Mouse (Mus musculus): Measurements from ENCODE around the gene Gm11627. TPM values are rescaled to one million over a fixed set of nuclear protein-coding genes. Genes with fewer than 3 reads are reported as not detected.
"Not testable (repeated sequence)": the region's sequence is repeated elsewhere in the genome, so short reads cannot be mapped to it uniquely, and the experiment has no call there.

Gene Gm11627
- polyA plus RNA-seq, 1 experiment = not detected

- H3K4me1 ChIP-seq (ENCODE audit: control insufficient read depth, insufficient read depth, insufficient read length, low read length) = peaks cover 8% of the 10 kb centered on the region
- H3K4me3 ChIP-seq (ENCODE audit: insufficient read depth, low read depth, low read length) = peak within 1 kb of the TSS; percentile 86
- peak within 1 kb of the TSS; percentile 75 for H3K27ac ChIP-seq (replicated peaks; ENCODE audit: low read depth, low read length)
Observed at GRCm38 (mm10) chr11:102556031-102556715, 23.1 kb downstream of the Gm11627 start, which contains the start of gene Gpatch8. TSS of gene Gpatch8 (minus strand) at chr11:102556392.

- H3K4me3 ChIP-seq (ENCODE audit: insufficient read depth, low read depth, low read length) = peak overlapping the region; percentile 86
- H3K27ac ChIP-seq (replicated peaks; ENCODE audit: low read depth, low read length) = peak overlapping the region; percentile 75
- H3K4me1 ChIP-seq (ENCODE audit: control insufficient read depth, insufficient read depth, insufficient read length, low read length) = peaks cover 8% of the 10 kb centered on the region
Observed at GRCm38 (mm10) chr11:102555400-102556030, 23.7 kb downstream of the Gm11627 start.

- Histone ChIP-seq H3K27ac (replicated peaks; ENCODE audit: low read depth, low read length) (no peak overlapping the region), H3K4me3 (ENCODE audit: insufficient read depth, low read depth, low read length) (no peak overlapping the region)
Observed at GRCm38 (mm10) chr11:102552051-102552450, 27.2 kb downstream of the Gm11627 start.

GRCm38 (mm10) chr11:102551176-102551575, 28.1 kb downstream of the Gm11627 start:
- no peak overlapping the region for H3K4me3 ChIP-seq (ENCODE audit: insufficient read depth, low read depth, low read length)
- no peak overlapping the region for H3K27ac ChIP-seq (replicated peaks; ENCODE audit: low read depth, low read length)

More at GRCm38 (mm10) chr11:102552051-102552450, 27.2 kb downstream of the Gm11627 start:
- peaks cover 8% of the 10 kb centered on the region for H3K4me1 ChIP-seq (ENCODE audit: control insufficient read depth, insufficient read depth, insufficient read length, low read length)

GRCm38 (mm10) chr11:102541471-102541870, 37.8 kb downstream of the Gm11627 start:
- Histone ChIP-seq H3K27ac (replicated peaks; ENCODE audit: low read depth, low read length) (no peak overlapping the region), H3K4me1 (ENCODE audit: control insufficient read depth, insufficient read depth, insufficient read length, low read length) (peaks cover 4% of the 10 kb centered on the region; the same call in 1 of the 2 replicates), H3K4me3 (ENCODE audit: insufficient read depth, low read depth, low read length) (no peak overlapping the region)

More at GRCm38 (mm10) chr11:102551176-102551575, 28.1 kb downstream of the Gm11627 start:
- H3K4me1 ChIP-seq (ENCODE audit: control insufficient read depth, insufficient read depth, insufficient read length, low read length) = peaks cover 8% of the 10 kb centered on the region

- H3K4me3 ChIP-seq (ENCODE audit: insufficient read depth, low read depth, low read length); H3K27ac ChIP-seq (replicated peaks; ENCODE audit: low read depth, low read length); H3K4me1 ChIP-seq (ENCODE audit: control insufficient read depth, insufficient read depth, insufficient read length, low read length): not testable (repeated sequence)
Observed at GRCm38 (mm10) chr11:102540286-102540685, 39.0 kb downstream of the Gm11627 start.

- H3K4me3 ChIP-seq (ENCODE audit: insufficient read depth, low read depth, low read length) = no peak overlapping the region
- H3K4me1 ChIP-seq (ENCODE audit: control insufficient read depth, insufficient read depth, insufficient read length, low read length) = no peaks in the 10 kb centered on the region
- H3K27ac ChIP-seq (replicated peaks; ENCODE audit: low read depth, low read length) = no peak overlapping the region
Observed at GRCm38 (mm10) chr11:102539690-102540089, 39.6 kb downstream of the Gm11627 start.

GRCm38 (mm10) chr11:102536210-102536609, 43.1 kb downstream of the Gm11627 start:
- H3K27ac ChIP-seq (replicated peaks; ENCODE audit: low read depth, low read length) = no peak overlapping the region
- H3K4me3 ChIP-seq (ENCODE audit: insufficient read depth, low read depth, low read length) = no peak overlapping the region
- peaks cover 3% of the 10 kb centered on the region; the same call in 1 of the 2 replicates for H3K4me1 ChIP-seq (ENCODE audit: control insufficient read depth, insufficient read depth, insufficient read length, low read length)

- H3K4me3 ChIP-seq (ENCODE audit: insufficient read depth, low read depth, low read length) = no peak overlapping the region
- no peak overlapping the region for H3K27ac ChIP-seq (replicated peaks; ENCODE audit: low read depth, low read length)
- H3K4me1 ChIP-seq (ENCODE audit: control insufficient read depth, insufficient read depth, insufficient read length, low read length) = peaks cover 3% of the 10 kb centered on the region; the same call in 1 of the 2 replicates
Observed at GRCm38 (mm10) chr11:102534078-102534477, 45.2 kb downstream of the Gm11627 start.

- Histone ChIP-seq H3K4me3 (ENCODE audit: insufficient read depth, low read depth, low read length) (no peak overlapping the region), H3K4me1 (ENCODE audit: control insufficient read depth, insufficient read depth, insufficient read length, low read length) (peaks cover 3% of the 10 kb centered on the region; the same call in 1 of the 2 replicates), H3K27ac (replicated peaks; ENCODE audit: low read depth, low read length) (no peak overlapping the region; the same call in 1 of the 2 replicates)
Observed at GRCm38 (mm10) chr11:102531425-102531824, 47.8 kb downstream of the Gm11627 start.

Other genes starting within 250 kb of the Gm11627 start
- 1.2 TPM in 1 of 2 replicates, not detected in the other for gene Slc4a1, start 213.3 kb downstream of the Gm11627 start, polyA plus RNA-seq (2012; ENCODE audit: insufficient read depth, insufficient read length, missing spikeins)
- gene Rundc3a, start 186.1 kb downstream of the Gm11627 start, polyA plus RNA-seq (2012; ENCODE audit: insufficient read depth, insufficient read length, missing spikeins) = not detected in 2 replicates
- 397 and 609 TPM in 2 replicates for gene Slc25a39, start 171.5 kb downstream of the Gm11627 start, polyA plus RNA-seq (2012; ENCODE audit: insufficient read depth, insufficient read length, missing spikeins)
- 57.5 and 78.8 TPM in 2 replicates for gene Grn, start 149.1 kb downstream of the Gm11627 start, polyA plus RNA-seq (2012; ENCODE audit: insufficient read depth, insufficient read length, missing spikeins)
- 0.63 and 1.0 TPM in 2 replicates for gene Fam171a2, start 131.8 kb downstream of the Gm11627 start, polyA plus RNA-seq (2012; ENCODE audit: insufficient read depth, insufficient read length, missing spikeins)
- gene Itga2b, start 109.3 kb downstream of the Gm11627 start, polyA plus RNA-seq (2012; ENCODE audit: insufficient read depth, insufficient read length, missing spikeins) = 1.4 and 2.0 TPM in 2 replicates
- gene Gpatch8, start 23.1 kb downstream of the Gm11627 start, polyA plus RNA-seq (2012; ENCODE audit: insufficient read depth, insufficient read length, missing spikeins) = 7.7 and 15.2 TPM in 2 replicates
- 0.42 and 1.3 TPM in 2 replicates for gene Fzd2, start 24.9 kb upstream of the Gm11627 start, polyA plus RNA-seq (2012; ENCODE audit: insufficient read depth, insufficient read length, missing spikeins)
- not detected in 2 replicates for gene Meioc, start 84.3 kb upstream of the Gm11627 start, polyA plus RNA-seq (2012; ENCODE audit: insufficient read depth, insufficient read length, missing spikeins)
- 19.3 and 27.5 TPM in 2 replicates for gene Ccdc43, start 118.3 kb upstream of the Gm11627 start, polyA plus RNA-seq (2012; ENCODE audit: insufficient read depth, insufficient read length, missing spikeins)
- 0.59 and 1.4 TPM in 2 replicates for gene Adam11, start 182.0 kb upstream of the Gm11627 start, polyA plus RNA-seq (2012; ENCODE audit: insufficient read depth, insufficient read length, missing spikeins)
- 4.6 and 5.0 TPM in 2 replicates for gene Gjc1, start 240.2 kb upstream of the Gm11627 start, polyA plus RNA-seq (2012; ENCODE audit: insufficient read depth, insufficient read length, missing spikeins)